Mouse (Mus musculus) CH12.LX (cell line): ENCODE results near the gene Thumpd1. TPM values are rescaled to one million over a fixed set of nuclear protein-coding genes. Genes with fewer than 3 reads are reported as not detected.

ENCODE experiments used
- DNase-seq: peaks from one replicate; pipeline ENCODE4 v3.0.0-alpha.2; 2013; ENCODE audit errors: extremely low read depth
- H3K27ac ChIP-seq: 2 replicates; pipeline ENCODE4 v1.5.1; 2012; ENCODE audit warnings: low read depth, mild to moderate bottlenecking, control low read depth, moderate library complexity; ENCODE audit not compliant: insufficient read depth
- H3K27me3 ChIP-seq: replicated peaks from 2 replicates; pipeline ENCODE3; 2012; ENCODE audit warnings: inconsistent platforms
- H3K36me3 ChIP-seq, 2 experiments: replicated peaks in 1 of 2; 2 replicates each; pipeline versions ENCODE3 to v1.6.1; 2012; ENCODE audit warnings: inconsistent platforms in 1 of 2, low read length in 1 of 2, mild to moderate bottlenecking in 1 of 2, mixed read lengths in 1 of 2, moderate library complexity in 1 of 2; ENCODE audit not compliant: control insufficient read depth in 1 of 2, insufficient read depth in 1 of 2
- H3K4me1 ChIP-seq, 2 experiments: 2 replicates each; pipeline ENCODE4 v1.6.1; 2012; ENCODE audit warnings: inconsistent platforms in 1 of 2, moderate library complexity in 1 of 2; ENCODE audit not compliant: insufficient read depth in 2 of 2, control insufficient read depth in 1 of 2
- H3K4me2 ChIP-seq: 2 replicates; pipeline ENCODE4 v1.6.1; 2012; ENCODE audit warnings: low read depth, mild to moderate bottlenecking, control low read depth; ENCODE audit not compliant: poor library complexity, insufficient read depth, severe bottlenecking
- H3K4me3 ChIP-seq, 3 experiments: fragments of 150-350 bp in 1 of 3; sonication (generic) in 1 of 3; replicated peaks in 1 of 3; 2 replicates each; pipeline versions ENCODE3 to v1.5.1; 2011 to 2012; ENCODE audit warnings: low read depth in 2 of 3, low read length in 2 of 3, mild to moderate bottlenecking in 2 of 3, moderate library complexity in 2 of 3, control low read depth in 1 of 3, improper control_type of control experiment in 1 of 3, inconsistent platforms in 1 of 3, mixed read lengths in 1 of 3; ENCODE audit not compliant: poor library complexity in 1 of 3
- H3K79me2 ChIP-seq: replicated peaks from 2 replicates; pipeline ENCODE4 v1.6.1; 2012; ENCODE audit warnings: mild to moderate bottlenecking, moderate library complexity; ENCODE audit not compliant: control insufficient read depth, poor library complexity, insufficient read depth, severe bottlenecking; ENCODE audit errors: extremely low read depth
- H3K9ac ChIP-seq: 2 replicates; pipeline ENCODE4 v1.6.1; 2012; ENCODE audit warnings: low read depth, mild to moderate bottlenecking, control low read depth, moderate library complexity; ENCODE audit not compliant: insufficient read depth
- H3K9me3 ChIP-seq: replicated peaks from 2 replicates; pipeline ENCODE3; 2012; ENCODE audit warnings: low read length, inconsistent platforms, mixed read lengths
- BHLHE40 ChIP-seq: IDR thresholded peaks from 2 replicates; pipeline ENCODE4 v1.6.1; 2011; ENCODE audit warnings: mild to moderate bottlenecking, low read depth, low read length, improper control_type of control experiment
- CTCF ChIP-seq, 2 experiments: IDR thresholded peaks in 1 of 2; conservative IDR thresholded peaks in 1 of 2; 2 replicates each; pipeline ENCODE4 v1.5.1; 2011 to 2012; ENCODE audit warnings: low read depth in 2 of 2, low read length in 2 of 2, improper control_type of control experiment in 1 of 2, inconsistent platforms in 1 of 2, mild to moderate bottlenecking in 1 of 2, moderate library complexity in 1 of 2
- ELF1 ChIP-seq: IDR thresholded peaks from 2 replicates; pipeline ENCODE4 v1.6.1; 2014; ENCODE audit warnings: low read depth, mild to moderate bottlenecking, inconsistent platforms, low read length, improper control_type of control experiment
- GABPA ChIP-seq: IDR thresholded peaks from 2 replicates; pipeline ENCODE4 v1.6.1; 2012; ENCODE audit warnings: low read depth, low read length, improper control_type of control experiment, inconsistent platforms; ENCODE audit not compliant: insufficient replicate concordance
- JUND ChIP-seq: conservative IDR thresholded peaks from 2 replicates; pipeline ENCODE4 v1.6.1; 2011; ENCODE audit warnings: low read depth, low read length, improper control_type of control experiment
- NELFE ChIP-seq: IDR thresholded peaks from 2 replicates; pipeline ENCODE4 v1.6.1; 2011; ENCODE audit warnings: low read depth, low read length, improper control_type of control experiment
- dilution Hi-C: fragments of 300-500 bp; cut with MboI; formaldehyde crosslinking; loops from 2 replicates; pipeline ENCODE4 v1.14.3; 2020; ENCODE audit warnings: low sequenced_read_pairs; ENCODE audit not compliant: extremely low pct_unique_long_range_greater_than_20kb, extremely low pct_ligation_motif_present
- in situ Hi-C: fragments of 300-500 bp; cut with MboI; formaldehyde crosslinking; loops from 3 replicates; pipeline ENCODE4 v1.14.3; 2019; ENCODE audit warnings: low sequenced_read_pairs, low pct_ligation_motif_present, low pct_unique_long_range_greater_than_20kb, mixed read lengths
- polyA plus RNA-seq: library from polyadenylated mRNA; unstranded; fragments of >175 nt; gene quantifications from 2 replicates; pipeline ENCODE4 v1.2.1, GENCODE M21; 2012; ENCODE audit warnings: low read depth; ENCODE audit not compliant: insufficient read length
- total RNA-seq, 2 experiments: library from RNA; depleted of rRNA; stranded (reverse); fragments of 300-350 nt in 1 of 2; fragments of >200 nt in 1 of 2; gene quantifications; 2 replicates each; pipeline ENCODE4 v1.2.3; 2012 to 2014

The Thumpd1 gene
- total and polyA plus RNA-seq, 3 experiments: 49.3 to 105 (median 102) TPM

DNA sequence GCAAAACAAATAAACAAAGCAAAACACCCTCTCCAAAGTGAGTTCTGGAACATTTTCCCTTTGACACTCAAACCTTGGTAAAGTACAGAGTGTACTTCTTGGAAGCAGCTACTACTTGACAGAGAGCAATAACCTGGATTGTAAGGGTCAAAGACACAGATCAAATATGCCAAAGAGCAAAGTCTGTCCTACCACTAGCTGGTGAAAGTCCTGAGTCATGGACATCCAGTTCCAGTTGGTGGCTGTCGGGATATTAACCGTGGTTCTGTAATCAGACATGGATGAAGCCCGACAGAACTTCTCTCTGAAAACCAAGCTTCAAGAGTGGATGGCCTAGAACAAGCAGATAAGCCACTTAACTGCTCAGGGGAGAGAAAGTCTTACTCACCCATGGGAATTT is 52.7 kb downstream of the Thumpd1 start:
- Histone ChIP-seq H3K4me3 (no peak overlapping the region), H3K9me3 (no peaks in the 10 kb centered on the region), H3K36me3 (no peaks in the 10 kb centered on the region), H3K27ac (no peak overlapping the region), H3K4me1 (no peaks in the 10 kb centered on the region), H3K9ac (no peak overlapping the region), H3K4me2 (no peak overlapping the region), H3K79me2 (no peaks in the 10 kb centered on the region), H3K27me3 (peaks cover 20% of the 10 kb centered on the region)
- dilution Hi-C loops: no loop called here
- no peak for TF ChIP-seq CTCF (conservative IDR thresholded peaks at IDR 0.05 in 1 of 2, IDR thresholded peaks at IDR 0.05 in 1 of 2; ENCODE audit: low read depth in 2 of 2, low read length in 2 of 2)
- TF ChIP-seq ELF1: no peak
- no peak for TF ChIP-seq BHLHE40
- no peak for TF ChIP-seq JUND
- no peak for TF ChIP-seq GABPA
- TF ChIP-seq NELFE: no peak
- no peak for DNase-seq
- in situ Hi-C loops: no loop called here

Other genes starting within 250 kb of the Thumpd1 start
- not detected in 2 replicates for gene Umod, start 241.5 kb downstream of the Thumpd1 start, total RNA-seq (2012; rRNA removed)
- not detected in 2 replicates for gene Umod, start 241.5 kb downstream of the Thumpd1 start, total RNA-seq (2014; rRNA removed)
- not detected in 2 replicates for gene Umod, start 241.5 kb downstream of the Thumpd1 start, polyA plus RNA-seq
- gene Acsm5, start 201.3 kb downstream of the Thumpd1 start, total RNA-seq (2012; rRNA removed): not detected in 2 replicates
- gene Acsm5, start 201.3 kb downstream of the Thumpd1 start, total RNA-seq (2014; rRNA removed): not detected in 2 replicates
- gene Acsm5, start 201.3 kb downstream of the Thumpd1 start, polyA plus RNA-seq: not detected in 2 replicates
- not detected in 2 replicates for gene Pdilt, start 197.3 kb downstream of the Thumpd1 start, total RNA-seq (2012; rRNA removed)
- gene Pdilt, start 197.3 kb downstream of the Thumpd1 start, total RNA-seq (2014; rRNA removed): not detected in 2 replicates
- gene Pdilt, start 197.3 kb downstream of the Thumpd1 start, polyA plus RNA-seq: 0.19 TPM in 1 of 2 replicates, not detected in the other
- not detected in 2 replicates for gene Acsm2, start 166.5 kb downstream of the Thumpd1 start, total RNA-seq (2012; rRNA removed)
- not detected in 2 replicates for gene Acsm2, start 166.5 kb downstream of the Thumpd1 start, total RNA-seq (2014; rRNA removed)
- gene Acsm2, start 166.5 kb downstream of the Thumpd1 start, polyA plus RNA-seq: not detected in 2 replicates
- not detected in 2 replicates for gene Acsm1, start 113.8 kb downstream of the Thumpd1 start, total RNA-seq (2012; rRNA removed)
- gene Acsm1, start 113.8 kb downstream of the Thumpd1 start, total RNA-seq (2014; rRNA removed): not detected in 2 replicates
- not detected in 2 replicates for gene Acsm1, start 113.8 kb downstream of the Thumpd1 start, polyA plus RNA-seq
- not detected in 2 replicates for gene Acsm4, start 30.8 kb downstream of the Thumpd1 start, total RNA-seq (2012; rRNA removed)
- gene Acsm4, start 30.8 kb downstream of the Thumpd1 start, total RNA-seq (2014; rRNA removed): not detected in 2 replicates
- gene Acsm4, start 30.8 kb downstream of the Thumpd1 start, polyA plus RNA-seq: not detected in 2 replicates
- 0.13 and 0.17 TPM in 2 replicates for gene Acsm3, start 40.1 kb upstream of the Thumpd1 start, total RNA-seq (2012; rRNA removed)
- not detected in 2 replicates for gene Acsm3, start 40.1 kb upstream of the Thumpd1 start, total RNA-seq (2014; rRNA removed)
- gene Acsm3, start 40.1 kb upstream of the Thumpd1 start, polyA plus RNA-seq: 0.69 and 0.78 TPM in 2 replicates
- 11.5 and 12.0 TPM in 2 replicates for gene Rexo5, start 73.2 kb upstream of the Thumpd1 start, total RNA-seq (2012; rRNA removed)
- gene Rexo5, start 73.2 kb upstream of the Thumpd1 start, total RNA-seq (2014; rRNA removed): 11.0 and 14.8 TPM in 2 replicates
- 13.4 and 15.5 TPM in 2 replicates for gene Rexo5, start 73.2 kb upstream of the Thumpd1 start, polyA plus RNA-seq
- 9.8 and 10.2 TPM in 2 replicates for gene Eri2, start 73.3 kb upstream of the Thumpd1 start, total RNA-seq (2012; rRNA removed)
- gene Eri2, start 73.3 kb upstream of the Thumpd1 start, total RNA-seq (2014; rRNA removed): 14.4 and 15.4 TPM in 2 replicates
- 10.9 and 13.6 TPM in 2 replicates for gene Eri2, start 73.3 kb upstream of the Thumpd1 start, polyA plus RNA-seq
- 4.6 and 5.5 TPM in 2 replicates for gene Lyrm1, start 175.1 kb upstream of the Thumpd1 start, total RNA-seq (2012; rRNA removed)
- 10.3 and 10.9 TPM in 2 replicates for gene Lyrm1, start 175.1 kb upstream of the Thumpd1 start, total RNA-seq (2014; rRNA removed)
- 3.7 and 7.9 TPM in 2 replicates for gene Lyrm1, start 175.1 kb upstream of the Thumpd1 start, polyA plus RNA-seq
- gene Dcun1d3, start 175.5 kb upstream of the Thumpd1 start, total RNA-seq (2012; rRNA removed): 2.6 and 4.2 TPM in 2 replicates
- gene Dcun1d3, start 175.5 kb upstream of the Thumpd1 start, total RNA-seq (2014; rRNA removed): 5.2 and 5.9 TPM in 2 replicates
- 2.4 and 3.2 TPM in 2 replicates for gene Dcun1d3, start 175.5 kb upstream of the Thumpd1 start, polyA plus RNA-seq